In the genomic region with DNA sequence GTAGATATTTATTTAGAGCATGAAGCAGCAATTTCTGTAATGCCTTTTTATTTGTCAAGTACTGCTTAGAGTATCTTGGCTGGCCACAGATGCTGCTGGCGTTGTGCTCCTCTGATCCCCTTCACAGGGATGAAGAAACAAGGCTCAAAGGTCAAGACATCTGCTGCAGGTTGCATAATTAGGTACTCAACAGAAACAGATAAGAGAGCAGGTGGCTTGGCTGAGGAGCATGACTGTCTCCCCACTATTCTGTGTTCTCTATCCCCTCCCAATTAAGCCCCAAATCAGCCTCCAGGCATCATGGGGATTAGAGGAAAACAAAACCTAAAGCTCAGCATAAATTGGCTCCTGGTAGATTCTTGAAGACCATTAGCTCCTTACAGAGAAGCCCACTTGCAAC, we compare ENCODE assay signal across 22 mouse cellular contexts. TPM values are rescaled to one million over a fixed set of nuclear protein-coding genes. Genes with fewer than 3 reads are reported as not detected.
DNase-seq lines count a peak whose midpoint lies in the region; ATAC-seq and TF ChIP-seq lines count a peak whose summit lies in the region.
"Had no signal": no experiment of that assay in that cellular context is flagged by ENCODE, and none has a peak within 500 bp of the region (broad histone marks: within the 10 kb centered on the region; RNA-seq: fewer than 3 reads in every experiment).

No protein-coding gene starts in this region.

- no peaks in the 10 kb centered on the region for H3K27me3 ChIP-seq in forebrain, embryonic 11.5 days (ENCODE audit: control insufficient read depth, insufficient read depth, low read length)
- no peaks in the 10 kb centered on the region for H3K27me3 ChIP-seq in forebrain, embryonic 13.5 days
- H3K27me3 ChIP-seq in liver, postnatal 0 days (ENCODE audit: insufficient read depth, low read length) = no peaks in the 10 kb centered on the region
- H3K27me3 ChIP-seq in liver, embryonic 11.5 days (replicated peaks; ENCODE audit: control insufficient read depth, insufficient read depth, low read length) = no peaks in the 10 kb centered on the region
- no peaks in the 10 kb centered on the region for H3K27me3 ChIP-seq in intestine, embryonic 16.5 days (replicated peaks; ENCODE audit: control insufficient read depth, insufficient read depth, low read length)
- H3K27me3 ChIP-seq: embryonic facial prominence, embryonic 15.5 days; hindbrain, embryonic 12.5 days had no signal

- TF ChIP-seq CTCF in liver, postnatal 0 days (IDR thresholded peaks at IDR 0.05; ENCODE audit: low read depth) = no peak

- no peak overlapping the region for H3K27ac ChIP-seq in forebrain, embryonic 11.5 days (ENCODE audit: low read depth, low read length)
- H3K27ac ChIP-seq in forebrain, embryonic 13.5 days = no peak overlapping the region
- peak overlapping the region; percentile 68; the same call in 1 of the 2 replicates for H3K27ac ChIP-seq in liver, postnatal 0 days (ENCODE audit: low read depth)
- no peak overlapping the region for H3K27ac ChIP-seq in liver, embryonic 11.5 days (ENCODE audit: low read depth, low read length)
- no peak overlapping the region for H3K27ac ChIP-seq in intestine, embryonic 16.5 days (ENCODE audit: low read length)
- H3K27ac ChIP-seq: embryonic facial prominence, embryonic 15.5 days; heart, embryonic 10.5 days; hindbrain, embryonic 12.5 days had no signal

- H3K4me1 ChIP-seq in forebrain, embryonic 11.5 days (replicated peaks; ENCODE audit: control insufficient read depth, insufficient read depth, low read length) = no peaks in the 10 kb centered on the region
- 0 out of 2 replicates have a peak, but pooled peaks cover 6% of the 10 kb centered on the region for H3K4me1 ChIP-seq in forebrain, embryonic 13.5 days
- H3K4me1 ChIP-seq in liver, postnatal 0 days (ENCODE audit: insufficient read depth) = no peaks in the 10 kb centered on the region
- no peaks in the 10 kb centered on the region for H3K4me1 ChIP-seq in liver, embryonic 11.5 days (replicated peaks; ENCODE audit: control insufficient read depth, insufficient read depth, low read length)
- no peaks in the 10 kb centered on the region for H3K4me1 ChIP-seq in intestine, embryonic 16.5 days (ENCODE audit: control insufficient read depth, insufficient read depth, low read length)
- H3K4me1 ChIP-seq: heart, embryonic 10.5 days; hindbrain, embryonic 12.5 days had no signal

- DNase-seq in forebrain, embryonic 11.5 days (ENCODE audit: low spot score) = peak; percentile 52
- no peak for DNase-seq in liver, postnatal 0 days
- DNase-seq in liver, embryonic 11.5 days (ENCODE audit: low spot score) = no peak
- DNase-seq in layer of hippocampus, postnatal 14 days (ENCODE audit: low spot score in 2 of 2) = no peak
- no peak for DNase-seq in adrenal gland, adult 8-10 months
- DNase-seq: adrenal gland, adult 2 months; cerebellum, adult 11-12 months; cerebellum, adult 9-11 months; cerebellum, postnatal 36 days; gastrocnemius, postnatal 10 days; heart, adult 18-20 months; heart, postnatal 10 days; heart, postnatal 4 days had no signal

- TF ChIP-seq EP300 in liver, postnatal 0 days (IDR thresholded peaks at IDR 0.05; ENCODE audit: low read depth) = no peak

- no peak overlapping the region for H3K4me2 ChIP-seq in forebrain, embryonic 11.5 days (ENCODE audit: low read depth, low read length, severe bottlenecking)
- no peak overlapping the region for H3K4me2 ChIP-seq in forebrain, embryonic 13.5 days
- no peak overlapping the region for H3K4me2 ChIP-seq in liver, postnatal 0 days (ENCODE audit: low read depth, low read length)
- no peak overlapping the region for H3K4me2 ChIP-seq in liver, embryonic 11.5 days
- no peak overlapping the region for H3K4me2 ChIP-seq in intestine, embryonic 16.5 days (ENCODE audit: low read depth, low read length)
- H3K4me2 ChIP-seq: embryonic facial prominence, embryonic 15.5 days; hindbrain, embryonic 12.5 days had no signal

- no peak overlapping the region for H3K4me3 ChIP-seq in forebrain, embryonic 11.5 days (ENCODE audit: low read depth, low read length)
- no peak overlapping the region for H3K4me3 ChIP-seq in forebrain, embryonic 13.5 days
- no peak overlapping the region for H3K4me3 ChIP-seq in liver, postnatal 0 days (ENCODE audit: low read depth, low read length)
- no peak overlapping the region for H3K4me3 ChIP-seq in liver, embryonic 11.5 days (ENCODE audit: low read depth, low read length)
- no peak overlapping the region for H3K4me3 ChIP-seq in intestine, embryonic 16.5 days (ENCODE audit: low read length)
- H3K4me3 ChIP-seq: embryonic facial prominence, embryonic 15.5 days; erythroblast, embryonic 14.5 days; heart, embryonic 10.5 days; hindbrain, embryonic 12.5 days had no signal

- no peaks in the 10 kb centered on the region for H3K36me3 ChIP-seq in forebrain, embryonic 11.5 days (ENCODE audit: control insufficient read depth, insufficient read depth, low read length)
- no peaks in the 10 kb centered on the region for H3K36me3 ChIP-seq in forebrain, embryonic 13.5 days (ENCODE audit: poor library complexity, severe bottlenecking)
- no peaks in the 10 kb centered on the region for H3K36me3 ChIP-seq in liver, postnatal 0 days (replicated peaks; ENCODE audit: insufficient read depth, low read length)
- no peaks in the 10 kb centered on the region for H3K36me3 ChIP-seq in liver, embryonic 11.5 days (ENCODE audit: control insufficient read depth, insufficient read depth, low read length)
- no peaks in the 10 kb centered on the region for H3K36me3 ChIP-seq in intestine, embryonic 16.5 days (ENCODE audit: control insufficient read depth, insufficient read depth, low read length)
- H3K36me3 ChIP-seq: embryonic facial prominence, embryonic 15.5 days; heart, embryonic 10.5 days; hindbrain, embryonic 12.5 days had no signal

- 0 out of 2 replicates have a peak, but pooled peaks have one; percentile 18 for ATAC-seq in forebrain, embryonic 11.5 days (replicated peaks; ENCODE audit: low FRiP score)
- ATAC-seq in forebrain, embryonic 13.5 days = no peak
- ATAC-seq in liver, postnatal 0 days = no peak
- ATAC-seq in liver, embryonic 11.5 days (replicated peaks; ENCODE audit: low FRiP score) = no peak
- ATAC-seq in intestine, embryonic 16.5 days = peak; percentile 65
- ATAC-seq: forebrain, embryonic 16.5 days; hindbrain, embryonic 16.5 days; inflammation-experienced regulatory T-cells, adult 6 months had no signal

- 8% methylated on average over 1 of the region's 1 CpGs for WGBS in forebrain, embryonic 11.5 days
- 10% methylated on average over 1 of the region's 1 CpGs for WGBS in forebrain, embryonic 13.5 days
- 23% methylated on average over 1 of the region's 1 CpGs for WGBS in liver, postnatal 0 days (ENCODE audit: insufficient replicate concordance)
- WGBS in liver, embryonic 11.5 days = 37% methylated on average over 1 of the region's 1 CpGs
- WGBS in intestine, embryonic 16.5 days = 36% methylated on average over 1 of the region's 1 CpGs

- H3K9ac ChIP-seq in forebrain, embryonic 11.5 days (ENCODE audit: low read length) = no peak overlapping the region
- no peak overlapping the region for H3K9ac ChIP-seq in forebrain, embryonic 13.5 days
- H3K9ac ChIP-seq in liver, postnatal 0 days (replicated peaks) = no peak overlapping the region
- H3K9ac ChIP-seq in liver, embryonic 11.5 days (ENCODE audit: low read depth, low read length) = no peak overlapping the region
- H3K9ac ChIP-seq in intestine, embryonic 16.5 days (ENCODE audit: low read depth, low read length) = no peak overlapping the region
- H3K9ac ChIP-seq: embryonic facial prominence, embryonic 15.5 days; hindbrain, embryonic 12.5 days had no signal

- no peaks in the 10 kb centered on the region for H3K9me3 ChIP-seq in forebrain, embryonic 11.5 days (ENCODE audit: control insufficient read depth, low read length)
- no peaks in the 10 kb centered on the region for H3K9me3 ChIP-seq in forebrain, embryonic 13.5 days (replicated peaks)
- peaks cover 7% of the 10 kb centered on the region; the same call in 1 of the 2 replicates for H3K9me3 ChIP-seq in liver, postnatal 0 days (ENCODE audit: low read length)
- no peaks in the 10 kb centered on the region for H3K9me3 ChIP-seq in liver, embryonic 11.5 days (ENCODE audit: control insufficient read depth, low read length)
- H3K9me3 ChIP-seq in intestine, embryonic 16.5 days (ENCODE audit: control insufficient read depth, low read length) = no peaks in the 10 kb centered on the region
- H3K9me3 ChIP-seq: embryonic facial prominence, embryonic 15.5 days; heart, embryonic 10.5 days; hindbrain, embryonic 12.5 days had no signal

RNA-seq across cellular contexts. Expression of gene Igfbp2, which starts 32.0 kb away (rescaled TPM):
- polyA plus RNA-seq in forebrain, embryonic 11.5 days (2014; fragmentation: Nextera tagmentation; extraction: Ambion mirVana) = 708 and 809 TPM in 2 replicates
- polyA plus RNA-seq in forebrain, embryonic 13.5 days (2015; fragmentation: Nextera tagmentation; extraction: Ambion mirVana) = 319 and 349 TPM in 2 replicates
- polyA plus RNA-seq in liver, postnatal 0 days (2015; fragmentation: Nextera tagmentation; extraction: Ambion mirVana) = 3,364 and 3,428 TPM in 2 replicates
- 44.0 and 50.5 TPM in 2 replicates for polyA plus RNA-seq in liver, embryonic 11.5 days (2014; fragmentation: Nextera tagmentation; extraction: Ambion mirVana)
- polyA plus RNA-seq in intestine, embryonic 16.5 days (2015; fragmentation: Nextera tagmentation; extraction: Ambion mirVana) = 127 and 139 TPM in 2 replicates
- total RNA-seq in layer of hippocampus, postnatal 14 days (2021) = 100 to 1,000 TPM in 1 of 2 experiments, 10 to 100 TPM in 1; 56.4 to 116 TPM
- total RNA-seq in adrenal gland, adult 8-10 months (2022) = 1 to 10 TPM; 2.4 to 4.0 (median 2.6) TPM
- polyA plus RNA-seq: inflammation-experienced regulatory T-cells, adult 6 months had no signal

Comparison
In these comparisons a context has a peak if more than half of its experiments do, and no peak if none do; other contexts are left out.
1. ATAC-seq: peak in forebrain, embryonic 11.5 days (single experiment) and intestine, embryonic 16.5 days (single experiment); none in forebrain, embryonic 13.5 days (single experiment), liver, postnatal 0 days (single experiment) and liver, embryonic 11.5 days (single experiment).